Mouse (Mus musculus): ENCODE data around the gene Cdk19.
"Not testable (repeated sequence)": the region's sequence is repeated elsewhere in the genome, so short reads cannot be mapped to it uniquely, and the experiment has no call there.

The Cdk19 gene

DNA sequence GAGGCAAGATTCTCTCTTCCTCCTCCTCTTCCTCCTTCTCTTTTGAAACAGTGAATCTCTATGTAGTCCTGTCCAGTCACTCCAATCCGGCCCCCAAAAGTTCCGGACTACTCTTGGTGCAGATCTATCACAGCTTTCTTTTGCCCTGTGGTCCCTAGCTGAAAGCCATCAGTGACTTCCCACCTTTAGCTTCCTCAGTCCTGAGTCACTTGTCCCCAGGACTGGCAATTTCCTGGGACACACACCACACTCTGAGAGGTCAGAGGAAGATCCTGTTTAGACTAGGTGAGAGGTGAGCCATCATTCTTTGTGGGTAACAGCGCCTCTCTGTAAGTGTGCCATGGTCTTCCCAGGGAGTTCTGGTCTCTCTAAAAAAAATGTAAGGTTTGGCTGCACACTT lies 187.6 kb downstream of the Cdk19 start:
- no peak for DNase-seq

DNA sequence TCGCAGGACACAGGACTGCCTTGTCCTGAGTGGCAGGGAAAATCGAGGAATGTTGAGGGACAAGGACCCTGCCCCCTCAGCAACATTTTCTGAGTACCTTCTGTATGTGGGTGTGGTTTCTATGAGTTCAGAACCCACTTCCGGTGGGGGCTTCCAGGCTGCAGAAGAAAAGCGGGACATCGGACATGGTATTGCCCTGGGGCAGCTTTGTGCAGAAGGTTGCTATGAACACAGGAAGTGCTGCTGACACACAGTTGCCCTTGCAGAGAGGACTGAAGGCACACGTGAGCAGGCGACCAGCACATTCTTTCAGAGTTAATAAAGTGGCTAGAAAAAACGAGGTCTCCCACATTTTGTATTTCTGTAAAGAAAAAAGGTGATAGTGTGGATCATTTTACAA lies 188.2 kb downstream of the Cdk19 start:
- DNase-seq = no peak

DNA sequence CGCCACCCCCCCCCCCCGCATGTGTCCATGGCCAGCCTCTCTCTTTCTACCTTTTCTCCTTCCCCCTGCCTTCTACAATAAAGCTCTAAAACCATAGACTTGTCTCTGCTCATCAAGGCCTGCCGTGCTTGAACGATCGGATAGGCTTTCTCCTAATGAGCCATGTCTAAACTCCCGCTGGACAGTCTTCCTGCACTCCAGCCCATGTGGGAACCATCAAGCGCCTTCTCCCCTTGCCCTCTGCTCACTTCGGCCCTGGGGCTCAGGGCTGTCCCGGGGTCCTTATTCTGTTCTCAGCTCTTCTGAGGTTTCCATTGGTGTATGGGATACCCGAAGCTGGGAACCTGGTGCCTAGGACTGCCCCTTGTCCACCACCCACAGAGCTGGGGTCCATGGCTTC lies 189.3 kb downstream of the Cdk19 start:
- no peak for DNase-seq

DNA sequence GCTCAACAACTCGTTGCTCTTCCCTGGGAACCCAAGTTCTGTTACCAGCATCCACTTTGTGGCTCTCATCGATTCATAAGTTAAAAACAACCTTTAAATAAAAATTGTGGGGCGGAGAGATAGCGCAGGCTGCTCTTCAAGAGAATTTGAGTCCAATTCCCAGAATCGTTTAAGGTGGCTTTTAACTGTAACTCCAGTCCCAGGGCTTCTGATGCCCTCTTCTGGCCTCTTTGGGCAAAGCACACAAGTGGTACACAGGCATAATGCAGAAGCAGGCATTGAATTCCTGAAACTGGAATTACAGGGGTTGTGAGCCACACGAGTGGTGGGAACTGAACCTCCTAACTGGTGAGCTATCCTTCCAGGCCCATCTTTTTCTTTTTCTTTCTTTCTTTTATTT lies 190.3 kb downstream of the Cdk19 start:
- peak; percentile 39 for DNase-seq

DNA sequence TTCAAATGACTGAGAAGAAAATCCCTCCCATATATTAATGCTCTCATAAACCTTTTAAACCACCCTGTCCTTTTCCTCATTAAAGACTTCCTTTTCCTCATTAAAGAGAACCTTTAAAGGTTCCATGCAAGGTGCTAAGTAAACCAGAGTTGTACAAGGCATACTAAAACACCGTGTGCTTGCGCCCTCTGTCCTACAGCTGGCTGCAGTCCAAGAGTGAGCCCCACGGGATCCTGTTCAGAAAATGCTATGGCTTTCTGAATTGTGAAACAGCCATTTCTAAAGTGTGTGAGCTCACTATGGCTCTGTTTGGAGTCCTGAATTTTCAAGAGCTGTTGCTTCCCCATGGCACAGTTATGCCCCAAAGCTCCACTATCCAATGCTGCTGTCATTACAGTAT lies 191.3 kb downstream of the Cdk19 start:
- DNase-seq = no peak

DNA sequence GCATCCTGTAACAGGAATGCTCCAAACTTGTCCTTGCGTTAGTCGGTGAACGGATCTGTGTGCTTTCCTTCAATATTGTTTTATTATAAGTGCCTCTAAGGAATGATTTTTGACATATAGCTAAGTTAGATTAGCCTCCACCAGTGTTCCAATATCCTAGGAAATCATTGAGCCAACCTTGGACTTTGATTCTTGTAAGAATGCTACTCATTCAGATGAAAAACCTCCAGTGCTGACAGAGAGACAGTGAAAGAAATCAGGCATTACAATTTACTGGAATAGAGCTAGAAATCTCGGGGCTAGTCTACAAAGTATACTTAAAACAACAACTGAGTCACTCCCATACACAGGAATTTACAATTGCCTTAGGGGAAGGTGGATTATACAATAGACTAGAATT lies 193.2 kb downstream of the Cdk19 start:
- DNase-seq = not testable (repeated sequence)
